Mouse (Mus musculus): ENCODE results near the gene Fam168b.

The Fam168b gene

DNA sequence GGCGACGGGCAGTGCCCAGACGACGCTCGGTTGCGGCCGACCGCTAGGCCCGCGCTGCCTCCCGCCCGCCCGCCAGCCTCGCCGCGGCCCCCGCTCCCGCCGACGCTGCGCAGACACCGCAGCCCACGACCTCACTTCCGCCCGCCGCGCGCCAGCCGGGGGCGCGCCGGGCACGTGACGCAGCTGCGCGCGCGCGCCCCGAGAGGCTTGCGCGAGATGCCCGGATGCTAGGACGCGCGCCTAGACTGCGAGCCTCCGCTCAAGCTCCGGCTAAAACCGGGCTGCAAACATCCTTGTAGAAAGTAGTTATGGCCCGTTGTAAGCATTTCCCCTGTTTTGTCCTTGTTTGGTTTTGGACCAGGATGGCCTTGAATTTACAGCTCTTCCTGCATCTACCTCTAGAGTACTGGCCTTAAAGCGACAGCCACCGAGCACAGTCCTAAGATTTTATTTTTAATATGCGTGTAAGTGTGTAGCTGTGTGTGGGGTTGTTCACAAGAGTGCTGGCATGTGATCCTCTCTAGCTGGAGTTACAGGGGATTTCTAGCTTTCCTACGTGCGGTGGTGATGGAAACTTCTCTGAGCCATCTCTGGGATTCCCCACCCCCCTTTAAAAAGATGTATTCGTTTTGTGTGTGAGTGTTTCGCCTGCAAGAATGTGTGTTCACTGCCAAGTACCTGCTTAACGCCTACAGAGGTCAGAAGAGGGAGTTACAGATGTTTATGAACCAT is at the start of gene Fam168b:
Gene Fam168b, minus strand, starts transcription at position 179 of the 732 bp plus-strand sequence.
- in situ Hi-C loops (cut with MboI), result loop anchor here (25.0 kb wide), 1 partner anchor 1419 kb away; the partner anchor contains the start of gene Neurl3

- in situ Hi-C loops (cut with MboI), result loop anchor here (25.0 kb wide), 1 partner anchor 680 kb away; no protein-coding TSS in a partner anchor
These were observed 49.6 kb upstream of the Fam168b start for GRCm38 (mm10) chr1:34892466-34892865.

- in situ Hi-C loops (cut with MboI), result loop anchor here (25.0 kb wide), 1 partner anchor 679 kb away; no protein-coding TSS in a partner anchor
These were observed 48.9 kb upstream of the Fam168b start for GRCm38 (mm10) chr1:34891559-34892289.

DNA sequence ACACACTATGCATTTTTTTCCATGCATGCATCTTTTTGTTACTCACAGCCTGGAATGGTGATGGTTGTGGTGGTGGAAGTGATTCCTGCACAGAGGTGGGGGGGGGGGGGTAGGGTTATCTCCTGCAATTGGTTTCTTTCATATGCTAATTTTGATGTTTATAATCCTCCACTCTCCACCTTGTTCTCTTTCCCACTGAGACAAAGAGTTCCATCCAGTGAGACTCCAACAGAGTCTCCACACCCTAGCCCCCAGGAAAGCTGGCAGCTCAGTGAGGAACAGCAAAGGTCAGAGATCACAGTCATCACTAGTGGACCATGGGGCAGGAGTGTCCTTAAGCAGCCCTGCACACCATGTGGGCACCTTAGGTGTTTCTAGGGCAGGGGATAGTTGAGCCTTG is 40.9 kb upstream of the Fam168b start:
- in situ Hi-C loops (cut with MboI), result loop anchor here (25.0 kb wide), 1 partner anchor 671 kb away; no protein-coding TSS in a partner anchor

GRCm38 (mm10) chr1:34879611-34880010 is 36.7 kb upstream of the Fam168b start:
- in situ Hi-C loops (cut with MboI), result loop anchor here (10.0 to 25.0 kb wide), 2 partner anchors 135 to 667 kb away; no protein-coding TSS in a partner anchor

- in situ Hi-C loops (cut with MboI), result loop anchor here (10.0 to 25.0 kb wide), 2 partner anchors 129 to 436 kb away; partner anchors contain the start of genes Ccdc115 and Imp4
These were observed 30.7 kb upstream of the Fam168b start for GRCm38 (mm10) chr1:34873551-34873950.

DNA sequence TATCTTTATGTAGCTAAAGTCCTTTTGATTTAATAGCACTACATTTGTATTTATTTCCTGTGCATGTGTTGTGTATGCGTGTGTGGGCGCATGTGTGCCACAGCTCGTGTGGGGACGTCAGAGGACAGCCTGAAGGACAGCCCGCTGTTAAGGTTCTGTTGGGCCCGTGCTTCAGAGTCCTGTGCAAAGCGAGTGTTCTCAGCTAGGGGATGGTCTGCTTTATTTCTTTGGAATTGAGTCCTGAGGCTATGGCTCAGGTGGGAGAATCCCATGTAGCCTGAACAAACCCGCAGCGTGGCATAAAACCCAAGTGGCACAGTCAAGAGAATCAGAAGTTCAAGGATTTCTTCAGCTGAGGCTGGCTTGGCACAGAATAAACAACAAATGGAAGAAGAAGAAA is 28.3 kb upstream of the Fam168b start:
- in situ Hi-C loops (cut with MboI), result loop anchor here (10.0 to 25.0 kb wide), 2 partner anchors 126 to 434 kb away; partner anchors contain the start of genes Ccdc115 and Imp4

DNA sequence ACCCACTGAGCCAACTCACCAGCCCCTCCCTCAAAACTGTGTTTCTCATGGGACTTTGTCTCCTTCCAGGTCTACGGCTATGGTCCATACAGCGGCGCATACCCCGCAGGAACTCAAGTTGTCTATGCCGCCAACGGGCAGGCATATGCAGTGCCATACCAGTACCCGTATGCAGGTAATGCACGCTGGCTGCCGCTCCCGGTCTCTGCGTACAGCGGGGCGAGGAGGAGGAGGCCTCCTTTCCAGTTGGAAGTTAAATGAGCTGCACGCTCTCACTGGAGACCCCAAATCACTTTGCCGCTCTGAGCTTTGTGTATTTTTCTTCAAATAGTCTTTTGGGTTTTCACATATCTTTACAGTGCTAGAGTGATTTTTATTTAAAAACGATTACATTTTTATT is 26.4 kb upstream of the Fam168b start:
- in situ Hi-C loops (cut with MboI), result loop anchor here (25.0 kb wide), 1 partner anchor 432 kb away; the partner anchor contains the start of genes Ccdc115 and Imp4

DNA sequence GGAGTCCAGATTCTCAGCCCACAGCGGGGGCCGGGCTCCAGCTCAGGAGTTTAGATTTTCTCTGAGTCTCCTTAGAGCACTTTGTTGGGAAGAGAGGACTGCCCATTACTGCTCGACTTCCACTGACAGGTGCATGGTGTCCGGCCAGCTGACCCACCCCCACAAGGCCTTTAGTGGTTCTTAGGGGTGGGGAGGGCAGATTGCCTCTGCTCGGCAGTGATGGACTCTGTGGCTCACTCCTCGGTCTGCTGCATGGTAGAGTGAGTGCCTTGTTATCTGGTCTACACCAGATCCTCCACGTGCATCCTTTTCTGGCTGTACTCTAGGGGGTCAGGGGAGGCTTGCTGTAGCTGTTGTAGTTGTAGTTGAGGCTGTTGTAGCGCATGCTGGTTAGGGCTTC is 25.5 kb upstream of the Fam168b start:
- in situ Hi-C loops (cut with MboI), result loop anchor here (25.0 kb wide), 1 partner anchor 431 kb away; the partner anchor contains the start of genes Ccdc115 and Imp4

DNA sequence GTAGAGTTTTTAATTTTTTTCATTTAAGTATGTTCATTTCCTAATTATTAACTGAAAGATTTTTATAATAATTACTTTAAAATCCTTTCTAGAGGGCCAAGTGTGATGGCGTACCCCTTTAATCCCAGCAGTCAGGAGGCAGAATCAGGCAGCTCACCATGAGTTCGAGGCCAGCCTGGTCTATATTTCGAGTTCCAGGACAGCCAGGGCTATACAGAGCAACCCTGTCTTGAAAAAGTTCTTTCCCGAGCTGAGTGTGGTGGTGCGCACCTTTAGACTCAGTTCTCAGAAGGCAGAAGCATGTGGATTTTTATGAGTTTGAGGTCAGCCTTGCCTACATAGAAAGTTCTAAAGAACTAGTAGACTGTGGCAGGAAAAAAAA is 24.7 kb upstream of the Fam168b start:
- in situ Hi-C loops (cut with MboI), result loop anchor here (25.0 kb wide), 1 partner anchor 430 kb away; the partner anchor contains the start of genes Ccdc115 and Imp4

DNA sequence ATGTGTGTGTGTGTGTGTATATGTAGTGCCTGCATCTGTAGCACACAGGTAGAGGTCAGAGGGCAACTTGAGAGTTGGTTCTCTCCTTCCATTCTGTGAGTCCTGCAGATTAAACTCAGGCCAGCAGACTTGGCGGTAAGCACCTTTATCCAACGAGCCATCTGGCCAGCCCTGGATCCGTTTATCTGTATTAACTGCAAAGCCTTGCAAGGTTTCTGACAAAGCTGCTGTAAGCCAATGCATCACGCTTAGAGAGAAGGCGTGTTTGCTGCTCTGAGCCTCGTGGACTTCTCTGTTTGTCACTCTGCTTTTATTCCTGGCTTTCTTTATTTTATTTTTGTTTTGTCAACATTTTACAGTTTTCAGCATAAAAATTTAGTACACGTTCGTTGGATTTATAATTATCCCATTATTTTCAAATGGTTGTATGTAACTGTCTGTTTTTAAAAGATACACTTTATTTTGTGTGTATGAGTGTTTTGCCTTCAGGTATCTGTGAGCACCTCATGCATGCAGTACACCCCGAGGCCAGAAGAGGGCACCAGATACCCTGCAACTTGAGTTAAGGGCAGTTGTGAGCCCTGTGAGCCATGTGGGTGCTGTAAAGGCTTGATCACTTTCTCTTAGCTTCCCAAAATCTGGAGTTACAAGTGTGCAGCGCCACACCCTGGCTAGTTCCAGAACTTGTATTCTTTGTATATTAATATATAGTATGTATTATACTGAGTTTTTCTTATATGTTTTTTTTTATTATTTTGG is 24.1 kb upstream of the Fam168b start:
- in situ Hi-C loops (cut with MboI), result loop anchor here (25.0 kb wide), 1 partner anchor 430 kb away; the partner anchor contains the start of genes Ccdc115 and Imp4

DNA sequence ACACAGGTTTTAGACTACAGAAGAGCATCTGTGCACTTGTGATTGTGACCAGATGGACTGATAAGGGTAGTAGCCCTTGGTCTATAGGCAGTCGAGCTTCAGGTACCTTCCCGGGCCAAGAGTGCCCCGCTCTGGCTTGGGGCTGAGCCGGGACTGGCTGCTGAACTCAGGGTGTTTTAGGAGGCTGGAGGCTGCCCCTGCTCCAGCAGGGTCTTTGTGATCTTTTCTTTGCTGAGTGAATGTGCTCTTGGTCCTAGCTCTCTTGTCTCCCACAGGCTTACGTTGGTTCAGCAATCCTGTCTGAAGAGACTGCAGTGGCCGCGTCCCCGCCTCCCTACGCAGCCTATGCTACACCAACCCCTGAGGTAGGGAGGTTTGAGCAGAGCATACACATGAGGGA is 23.0 kb upstream of the Fam168b start:
- in situ Hi-C loops (cut with MboI), result loop anchor here (25.0 kb wide), 1 partner anchor 429 kb away; the partner anchor contains the start of genes Ccdc115 and Imp4

DNA sequence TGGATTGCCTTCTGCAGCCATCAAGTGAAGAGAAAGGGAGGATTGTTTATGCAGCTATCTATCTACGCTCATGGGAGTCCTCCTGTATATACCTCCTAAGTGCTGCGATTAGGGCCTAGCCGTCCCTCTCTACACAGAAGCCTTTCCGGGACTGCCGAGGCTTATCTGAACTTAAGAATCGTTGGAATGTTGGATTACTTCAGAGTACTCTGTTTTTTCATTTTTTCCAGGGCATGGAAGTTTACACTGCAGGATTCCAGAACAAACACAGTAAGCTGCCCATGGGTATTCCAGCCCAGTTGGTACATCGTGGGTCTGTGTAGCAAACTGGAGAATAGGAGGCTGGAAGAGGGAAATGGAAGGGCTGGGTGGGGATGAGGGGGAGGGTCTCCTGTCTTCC is 21.4 kb upstream of the Fam168b start:
- in situ Hi-C loops (cut with MboI), result loop anchor here (25.0 kb wide), 1 partner anchor 427 kb away; the partner anchor contains the start of genes Ccdc115 and Imp4

DNA sequence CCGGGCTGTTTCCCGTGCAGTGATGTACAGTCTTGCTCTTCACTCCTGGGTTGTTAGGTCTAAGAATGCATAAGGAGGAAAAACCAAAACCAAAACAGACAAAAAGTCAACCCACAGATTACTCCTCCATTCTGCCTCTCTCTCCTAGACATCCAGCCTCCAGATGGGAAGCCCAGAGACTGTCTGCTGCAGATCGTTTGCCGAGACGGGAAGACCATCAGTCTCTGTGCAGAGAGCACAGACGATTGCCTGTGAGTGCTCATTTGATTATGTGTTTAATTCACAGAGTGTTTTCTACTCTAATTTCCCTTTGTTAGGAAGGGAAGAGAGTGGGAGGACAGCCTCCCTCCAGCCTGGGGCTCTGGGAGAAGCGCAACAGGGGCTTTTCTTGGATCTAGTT is 20.5 kb upstream of the Fam168b start:
- in situ Hi-C loops (cut with MboI), result loop anchor here (25.0 kb wide), 1 partner anchor 426 kb away; the partner anchor contains the start of genes Ccdc115 and Imp4

DNA sequence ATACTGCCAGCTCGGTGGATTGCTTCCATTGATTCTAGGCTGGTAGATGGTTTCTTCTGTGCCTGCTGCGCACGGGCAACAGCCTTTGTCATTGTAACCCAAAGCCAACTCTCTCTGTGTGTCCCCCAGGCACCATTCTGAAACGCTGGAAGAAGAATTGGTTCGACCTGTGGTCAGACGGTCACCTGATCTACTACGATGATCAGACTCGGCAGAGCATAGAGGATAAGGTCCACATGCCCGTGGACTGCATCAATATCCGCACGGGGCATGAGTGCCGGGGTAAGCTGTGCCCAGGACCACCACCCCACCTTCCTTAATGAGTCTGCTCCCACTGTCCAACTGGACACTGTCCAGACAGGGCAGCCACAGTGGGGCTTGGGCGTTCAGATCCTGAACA is 20.0 kb upstream of the Fam168b start:
- in situ Hi-C loops (cut with MboI), result loop anchor here (25.0 kb wide), 1 partner anchor 426 kb away; the partner anchor contains the start of genes Ccdc115 and Imp4

- in situ Hi-C loops (cut with MboI), result loop anchor here (25.0 kb wide), 1 partner anchor 423 kb away; the partner anchor contains the start of genes Ccdc115 and Imp4
These were observed 17.3 kb upstream of the Fam168b start for GRCm38 (mm10) chr1:34860205-34860604.

GRCm38 (mm10) chr1:34859761-34860160 is 16.9 kb upstream of the Fam168b start:
- in situ Hi-C loops (cut with MboI), result loop anchor here (25.0 kb wide), 1 partner anchor 422 kb away; the partner anchor contains the start of genes Ccdc115 and Imp4

GRCm38 (mm10) chr1:34858671-34859070 is 15.8 kb upstream of the Fam168b start:
- in situ Hi-C loops (cut with MboI), result loop anchor here (25.0 kb wide), 1 partner anchor 421 kb away; the partner anchor contains the start of genes Ccdc115 and Imp4

DNA sequence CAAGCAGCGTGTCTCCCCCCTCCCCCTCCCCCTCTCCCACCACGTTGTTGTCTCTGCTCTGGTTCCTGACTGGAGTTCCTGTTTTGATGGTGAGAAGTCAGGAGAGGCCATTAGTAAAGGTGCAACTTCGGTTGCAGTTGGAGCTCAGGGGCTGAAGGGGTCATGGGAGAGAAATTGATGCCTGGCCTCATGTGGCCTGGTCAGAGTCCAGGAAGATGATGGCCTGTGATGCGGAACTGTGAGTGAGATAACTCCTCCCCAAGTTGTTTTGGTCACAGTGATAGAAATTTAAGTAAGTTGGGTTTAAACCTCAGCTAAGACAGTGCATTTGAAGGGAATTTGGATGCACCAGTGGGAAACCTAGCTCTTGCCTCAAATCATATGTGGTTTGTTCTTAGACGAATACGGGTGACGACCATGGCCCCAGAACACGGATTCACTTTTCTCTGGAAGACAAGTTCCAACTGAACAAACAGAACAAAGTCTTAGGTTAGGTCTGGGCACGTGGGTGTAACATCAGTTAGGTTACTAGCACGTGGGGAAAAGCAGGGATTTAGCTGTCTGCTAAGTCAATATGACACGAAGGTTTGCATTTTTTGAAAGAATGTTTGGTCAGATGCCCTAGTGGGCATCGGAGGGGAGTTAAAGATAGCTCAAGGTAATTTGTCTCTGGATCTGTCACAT is 12.3 kb upstream of the Fam168b start:
- in situ Hi-C loops (cut with MboI), result loop anchor here (25.0 kb wide), 1 partner anchor 418 kb away; the partner anchor contains the start of genes Ccdc115 and Imp4

- in situ Hi-C loops (cut with MboI), result loop anchor here (25.0 kb wide), 1 partner anchor 416 kb away; the partner anchor contains the start of genes Ccdc115 and Imp4
These were observed 10.9 kb upstream of the Fam168b start for GRCm38 (mm10) chr1:34853786-34854185.
